Mouse (Mus musculus): ENCODE measurements at regions not wholly inside any gene's neighbourhood (a gene's known extent, or its start where the extent isn't known, plus 50 kb on each side); places are given as distances from the start of the nearest gene placed in this dataset.

DNA sequence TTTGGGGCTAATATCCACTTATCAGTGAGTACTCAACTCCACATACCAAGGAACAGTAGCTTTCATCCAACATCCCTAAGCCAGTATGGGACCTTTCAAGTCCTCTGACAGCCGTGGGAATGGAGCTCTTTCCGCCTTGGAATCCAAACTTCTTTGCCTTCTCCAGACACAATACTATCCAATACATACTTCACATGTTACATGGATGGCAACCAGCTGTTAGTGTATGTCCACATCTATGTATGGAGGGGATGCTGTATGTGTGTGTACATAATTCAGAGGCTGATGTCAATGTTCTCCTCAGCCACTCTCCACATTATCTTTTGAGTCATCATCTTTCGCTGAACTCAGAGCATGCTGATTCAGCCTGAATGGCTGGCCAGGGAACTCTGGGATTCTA is 79.8 kb upstream of the Sp4 start:
- H3K4me3 ChIP-seq (ENCODE audit: control insufficient read depth, low read depth, low read length), result no peak overlapping the region
- no peaks in the 10 kb centered on the region for H3K27me3 ChIP-seq (ENCODE audit: control insufficient read depth, insufficient read depth, low read length)
- no peak overlapping the region for H3K27ac ChIP-seq (ENCODE audit: control insufficient read depth, insufficient read depth, low read depth, low read length)
- H3K4me1 ChIP-seq (ENCODE audit: control insufficient read depth, insufficient read depth, low read length), result no peaks in the 10 kb centered on the region
- TF ChIP-seq POLR2A (IDR thresholded peaks at IDR 0.05; ENCODE audit: control insufficient read depth, low read depth, low read length) (no peak), CTCF (IDR thresholded peaks at IDR 0.05; ENCODE audit: control insufficient read depth, insufficient read depth, insufficient replicate concordance, low read depth, low read length) (no peak)
- H3K36me3 ChIP-seq (ENCODE audit: control insufficient read depth, insufficient read depth, low read length), result no peaks in the 10 kb centered on the region

- H3K4me3 ChIP-seq (ENCODE audit: control insufficient read depth, low read depth, low read length), result no peak overlapping the region
- no peak for TF ChIP-seq POLR2A (IDR thresholded peaks at IDR 0.05; ENCODE audit: control insufficient read depth, low read depth, low read length)
- no peak for TF ChIP-seq CTCF (IDR thresholded peaks at IDR 0.05; ENCODE audit: control insufficient read depth, insufficient read depth, insufficient replicate concordance, low read depth, low read length)
- H3K27ac ChIP-seq (ENCODE audit: control insufficient read depth, insufficient read depth, low read depth, low read length), result no peak overlapping the region
- no peaks in the 10 kb centered on the region for H3K27me3 ChIP-seq (ENCODE audit: control insufficient read depth, insufficient read depth, low read length)
- no peaks in the 10 kb centered on the region for H3K36me3 ChIP-seq (ENCODE audit: control insufficient read depth, insufficient read depth, low read length)
- H3K4me1 ChIP-seq (ENCODE audit: control insufficient read depth, insufficient read depth, low read length), result no peaks in the 10 kb centered on the region
Observed at GRCm38 (mm10) chr12:118377898-118378297, 76.7 kb upstream of the Sp4 start.

DNA sequence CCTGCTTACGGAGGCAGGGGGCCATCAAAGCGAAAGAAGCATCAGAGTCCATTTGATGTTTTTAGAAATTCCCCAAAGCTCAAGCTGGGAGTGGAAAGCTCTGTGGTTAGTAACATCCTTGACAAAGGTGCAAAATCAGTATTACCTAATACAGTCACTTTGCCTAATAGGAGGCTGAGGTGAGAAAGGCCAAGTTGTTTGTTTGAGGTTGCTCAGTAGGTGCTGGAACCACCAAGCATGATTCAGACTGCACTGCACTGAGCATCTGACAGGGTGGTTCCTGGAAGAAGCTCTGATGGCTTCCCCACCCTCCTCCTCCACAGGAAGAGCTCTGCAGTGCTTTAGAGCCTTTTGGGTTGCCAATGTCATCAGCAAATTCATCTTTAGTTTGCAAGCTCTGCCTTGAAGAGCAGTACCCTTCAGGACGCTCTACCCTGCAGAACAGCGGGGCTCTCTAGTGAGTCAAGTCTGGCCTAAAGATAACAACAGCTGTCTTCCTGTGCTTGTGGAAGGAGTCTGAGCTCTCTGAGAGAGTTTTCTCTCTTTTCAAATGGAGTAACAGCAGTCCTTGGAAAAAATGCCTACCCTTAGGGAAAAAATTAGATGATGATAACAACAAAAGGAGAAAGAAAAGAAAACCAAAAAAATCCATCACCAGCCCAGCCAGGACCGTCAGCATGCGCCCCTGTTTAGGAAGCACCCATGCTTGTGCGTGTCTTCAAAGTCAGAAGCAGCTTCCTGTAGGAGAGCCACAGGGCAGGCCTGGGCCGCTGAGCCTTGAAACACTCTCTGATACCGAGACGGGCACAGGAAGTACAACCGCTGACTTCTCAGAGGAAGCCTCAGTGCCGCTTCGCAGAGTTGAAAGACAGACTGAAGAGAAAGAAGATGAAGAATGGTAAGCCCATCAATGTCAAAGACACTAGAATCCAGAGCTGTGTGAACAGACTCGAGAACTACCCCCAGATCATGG is 75.6 kb upstream of the Sp4 start:
- no peak for TF ChIP-seq POLR2A (IDR thresholded peaks at IDR 0.05; ENCODE audit: control insufficient read depth, low read depth, low read length)
- TF ChIP-seq CTCF (IDR thresholded peaks at IDR 0.05; ENCODE audit: control insufficient read depth, insufficient read depth, insufficient replicate concordance, low read depth, low read length), result no peak
- H3K4me1 ChIP-seq (ENCODE audit: control insufficient read depth, insufficient read depth, low read length), result no peaks in the 10 kb centered on the region
- H3K4me3 ChIP-seq (ENCODE audit: control insufficient read depth, low read depth, low read length), result no peak overlapping the region
- H3K27me3 ChIP-seq (ENCODE audit: control insufficient read depth, insufficient read depth, low read length), result no peaks in the 10 kb centered on the region
- no peaks in the 10 kb centered on the region for H3K36me3 ChIP-seq (ENCODE audit: control insufficient read depth, insufficient read depth, low read length)
- H3K27ac ChIP-seq (ENCODE audit: control insufficient read depth, insufficient read depth, low read depth, low read length), result no peak overlapping the region

DNA sequence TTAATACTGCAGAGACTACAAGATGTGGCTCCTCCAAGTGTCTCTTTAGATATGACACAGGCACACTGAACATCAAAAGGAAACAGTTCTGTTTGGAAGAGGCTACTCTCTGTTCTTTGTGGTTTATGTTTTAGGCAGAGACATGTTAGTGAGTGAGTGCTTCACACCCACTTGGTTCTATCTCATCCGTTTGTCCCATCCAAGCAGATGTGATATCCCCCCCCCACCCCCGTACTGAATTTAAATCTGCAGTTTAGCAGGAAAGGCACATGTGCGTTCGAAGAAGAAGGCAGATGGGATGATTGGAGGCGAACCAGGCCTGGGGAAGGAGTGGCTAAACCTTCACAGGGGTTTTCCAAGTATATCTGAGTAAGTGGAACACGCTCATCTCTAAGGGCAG is 72.0 kb upstream of the Sp4 start:
- TF ChIP-seq CTCF (IDR thresholded peaks at IDR 0.05; ENCODE audit: control insufficient read depth, insufficient read depth, insufficient replicate concordance, low read depth, low read length) (no peak), POLR2A (IDR thresholded peaks at IDR 0.05; ENCODE audit: control insufficient read depth, low read depth, low read length) (no peak)
- Histone ChIP-seq H3K4me3 (ENCODE audit: control insufficient read depth, low read depth, low read length) (no peak overlapping the region), H3K27ac (ENCODE audit: control insufficient read depth, insufficient read depth, low read depth, low read length) (no peak overlapping the region), H3K27me3 (ENCODE audit: control insufficient read depth, insufficient read depth, low read length) (no peaks in the 10 kb centered on the region), H3K4me1 (ENCODE audit: control insufficient read depth, insufficient read depth, low read length) (no peaks in the 10 kb centered on the region), H3K36me3 (ENCODE audit: control insufficient read depth, insufficient read depth, low read length) (no peaks in the 10 kb centered on the region)

- Histone ChIP-seq H3K27ac (ENCODE audit: control insufficient read depth, insufficient read depth, low read depth, low read length) (no peak overlapping the region), H3K36me3 (ENCODE audit: control insufficient read depth, insufficient read depth, low read length) (no peaks in the 10 kb centered on the region), H3K4me3 (ENCODE audit: control insufficient read depth, low read depth, low read length) (no peak overlapping the region), H3K4me1 (ENCODE audit: control insufficient read depth, insufficient read depth, low read length) (no peaks in the 10 kb centered on the region), H3K27me3 (ENCODE audit: control insufficient read depth, insufficient read depth, low read length) (no peaks in the 10 kb centered on the region)
- TF ChIP-seq POLR2A (IDR thresholded peaks at IDR 0.05; ENCODE audit: control insufficient read depth, low read depth, low read length), result no peak
- TF ChIP-seq CTCF (IDR thresholded peaks at IDR 0.05; ENCODE audit: control insufficient read depth, insufficient read depth, insufficient replicate concordance, low read depth, low read length), result no peak
Observed at GRCm38 (mm10) chr12:118371905-118372304, 70.7 kb upstream of the Sp4 start.

GRCm38 (mm10) chr12:118367307-118368076 is 66.3 kb upstream of the Sp4 start:
- no peak for TF ChIP-seq POLR2A (IDR thresholded peaks at IDR 0.05; ENCODE audit: control insufficient read depth, low read depth, low read length)
- no peak for TF ChIP-seq CTCF (IDR thresholded peaks at IDR 0.05; ENCODE audit: control insufficient read depth, insufficient read depth, insufficient replicate concordance, low read depth, low read length)

GRCm38 (mm10) chr12:118352866-118353265 is 51.6 kb upstream of the Sp4 start:
- H3K36me3 ChIP-seq (ENCODE audit: control insufficient read depth, insufficient read depth, low read length), result no peaks in the 10 kb centered on the region
- TF ChIP-seq CTCF (IDR thresholded peaks at IDR 0.05; ENCODE audit: control insufficient read depth, insufficient read depth, insufficient replicate concordance, low read depth, low read length) (no peak), POLR2A (IDR thresholded peaks at IDR 0.05; ENCODE audit: control insufficient read depth, low read depth, low read length) (no peak)
- H3K4me3 ChIP-seq (ENCODE audit: control insufficient read depth, low read depth, low read length), result no peak overlapping the region
- H3K27me3 ChIP-seq (ENCODE audit: control insufficient read depth, insufficient read depth, low read length), result no peaks in the 10 kb centered on the region
- H3K27ac ChIP-seq (ENCODE audit: control insufficient read depth, insufficient read depth, low read depth, low read length), result no peak overlapping the region
- H3K4me1 ChIP-seq (ENCODE audit: control insufficient read depth, insufficient read depth, low read length), result no peaks in the 10 kb centered on the region

More at GRCm38 (mm10) chr12:118367307-118368076, 66.3 kb upstream of the Sp4 start:
- H3K4me1 ChIP-seq (ENCODE audit: control insufficient read depth, insufficient read depth, low read length), result no peaks in the 10 kb centered on the region
- no peaks in the 10 kb centered on the region for H3K36me3 ChIP-seq (ENCODE audit: control insufficient read depth, insufficient read depth, low read length)
- no peak overlapping the region for H3K4me3 ChIP-seq (ENCODE audit: control insufficient read depth, low read depth, low read length)
- no peak overlapping the region for H3K27ac ChIP-seq (ENCODE audit: control insufficient read depth, insufficient read depth, low read depth, low read length)
- no peaks in the 10 kb centered on the region for H3K27me3 ChIP-seq (ENCODE audit: control insufficient read depth, insufficient read depth, low read length)

All from testis, adult 2 months (tissue).